ENCODE assay signal across 22 mouse cellular contexts in genomic region chr10:120628066-120628465, GRCm38 (mm10).
DNase-seq lines count a peak whose midpoint lies in the region; ATAC-seq and TF ChIP-seq lines count a peak whose summit lies in the region.
"Had no signal": no experiment of that assay in that cellular context is flagged by ENCODE, and none has a peak within 500 bp of the region (broad histone marks: within the 10 kb centered on the region; RNA-seq: fewer than 3 reads in every experiment).

No protein-coding gene starts in this region.

- H3K4me1 ChIP-seq in midbrain, postnatal 0 days (ENCODE audit: insufficient read depth, low read length) = no peaks in the 10 kb centered on the region
- H3K4me1 ChIP-seq: hindbrain, embryonic 15.5 days; neural tube, embryonic 12.5 days had no signal

- no peaks in the 10 kb centered on the region for H3K27me3 ChIP-seq in C2C12 (ENCODE audit: control insufficient read depth, insufficient read depth, insufficient read length)
- H3K27me3 ChIP-seq in midbrain, postnatal 0 days (ENCODE audit: insufficient read depth, low read length) = no peaks in the 10 kb centered on the region
- H3K27me3 ChIP-seq: embryonic facial prominence, embryonic 12.5 days; hindbrain, embryonic 15.5 days; neural tube, embryonic 12.5 days had no signal

- ATAC-seq in common myeloid progenitor, adult 5-6 weeks (replicated peaks; ENCODE audit: low read depth, poor library complexity, severe bottlenecking) = peak; percentile 59; the same call in 1 of the 2 replicates
- ATAC-seq in megakaryocyte progenitor cell, adult 5-6 weeks (replicated peaks; ENCODE audit: poor library complexity) = peak; percentile 42; the same call in 1 of the 2 replicates
- ATAC-seq in midbrain, postnatal 0 days (ENCODE audit: low FRiP score) = no peak

- peaks cover 19% of the 10 kb centered on the region for H3K79me2 ChIP-seq in C2C12 (ENCODE audit: control insufficient read depth, insufficient read depth)

- no peaks in the 10 kb centered on the region for H3K9me3 ChIP-seq in midbrain, postnatal 0 days (ENCODE audit: low read length)
- H3K9me3 ChIP-seq: embryonic facial prominence, embryonic 12.5 days; forebrain, embryonic 12.5 days; hindbrain, embryonic 15.5 days; neural tube, embryonic 12.5 days had no signal

- H3K27ac ChIP-seq in midbrain, postnatal 0 days (ENCODE audit: low read depth, low read length) = no peak overlapping the region
- H3K27ac ChIP-seq: embryonic facial prominence, embryonic 12.5 days; forebrain, embryonic 12.5 days; hindbrain, embryonic 15.5 days; neural tube, embryonic 12.5 days had no signal

- H3K4me2 ChIP-seq in midbrain, postnatal 0 days (ENCODE audit: low read depth, low read length, poor library complexity, severe bottlenecking) = no peak overlapping the region
- H3K4me2 ChIP-seq: embryonic facial prominence, embryonic 12.5 days; forebrain, embryonic 12.5 days; heart, embryonic 11.5 days; hindbrain, embryonic 15.5 days; neural tube, embryonic 12.5 days had no signal

- no peak for TF ChIP-seq CTCF in C2C12 (IDR thresholded peaks at IDR 0.05; ENCODE audit: control insufficient read depth, insufficient read depth, insufficient read length)
- no peak for TF ChIP-seq CTCF in midbrain, postnatal 0 days (IDR thresholded peaks at IDR 0.05)

- 81% methylated on average over 5 of the region's 5 CpGs for WGBS in midbrain, postnatal 0 days

- no peak overlapping the region for H3K4me3 ChIP-seq in C2C12 (ENCODE audit: insufficient read depth, poor library complexity, severe bottlenecking)
- H3K4me3 ChIP-seq in midbrain, postnatal 0 days (ENCODE audit: low read depth, low read length) = no peak overlapping the region
- H3K4me3 ChIP-seq: embryonic facial prominence, embryonic 12.5 days; forebrain, embryonic 12.5 days; hindbrain, embryonic 15.5 days; neural tube, embryonic 12.5 days had no signal

- H3K79me3 ChIP-seq in C2C12 (ENCODE audit: low read depth) = peaks cover 3% of the 10 kb centered on the region

- peak; percentile 27 for DNase-seq in MN1 (ENCODE audit: low spot score)
- no peak for DNase-seq in ovary, adult 18-20 months (ENCODE audit: low spot score)
- DNase-seq in layer of hippocampus, adult 9-11 months = no peak
- DNase-seq in midbrain, postnatal 0 days (ENCODE audit: low spot score) = no peak
- DNase-seq: adrenal gland, postnatal 10 days; cerebellum, adult 2 months; gastrocnemius, postnatal 25 days; heart, postnatal 14 days; kidney, adult 8-10 months; kidney, postnatal 36 days; lung, postnatal 14 days; midbrain, embryonic 14.5 days; right cerebral cortex, postnatal 25 days; thymus, postnatal 14 days had no signal

- peaks cover 8% of the 10 kb centered on the region for H3K36me3 ChIP-seq in C2C12 (ENCODE audit: control insufficient read depth, insufficient read depth)
- no peaks in the 10 kb centered on the region for H3K36me3 ChIP-seq in midbrain, postnatal 0 days (ENCODE audit: insufficient read depth, low read length)
- H3K36me3 ChIP-seq: embryonic facial prominence, embryonic 12.5 days; forebrain, embryonic 12.5 days; hindbrain, embryonic 15.5 days; neural tube, embryonic 12.5 days had no signal

- H3K9ac ChIP-seq in midbrain, postnatal 0 days (replicated peaks; ENCODE audit: low read length, poor library complexity, severe bottlenecking) = no peak overlapping the region
- H3K9ac ChIP-seq: embryonic facial prominence, embryonic 12.5 days; forebrain, embryonic 12.5 days; hindbrain, embryonic 15.5 days; neural tube, embryonic 12.5 days had no signal

- H3ac ChIP-seq in C2C12 (ENCODE audit: control insufficient read depth, insufficient read length, low read depth) = no peak overlapping the region

TF ChIP-seq in C2C12, 6 proteins besides CTCF, POLR2A, EP300 and RAD21:
- peak; percentile 38 for TF ChIP-seq FOSL1 (IDR thresholded peaks at IDR 0.05; ENCODE audit: insufficient read depth, low read length, poor library complexity, severe bottlenecking)
- peak; percentile 25 for TF ChIP-seq USF1 (IDR thresholded peaks at IDR 0.05; ENCODE audit: low read depth)
- TF ChIP-seq MYOD1 (IDR thresholded peaks at IDR 0.05; ENCODE audit: control insufficient read depth, insufficient read length, low read depth) = peak; percentile 12
- TF ChIP-seq MAX (IDR thresholded peaks at IDR 0.05) = peak; percentile 64
- no peak for TF ChIP-seq MYOG (IDR thresholded peaks at IDR 0.05; ENCODE audit: control insufficient read depth, extremely low read depth, insufficient read length)
